Mouse (Mus musculus): ENCODE data around the gene Slc39a8.

- TF ChIP-seq EP300 (IDR thresholded peaks at IDR 0.05; ENCODE audit: low read depth) (no peak), CTCF (IDR thresholded peaks at IDR 0.05; ENCODE audit: low read depth) (no peak)
These were observed 19.8 kb downstream of the Slc39a8 start for GRCm38 (mm10) chr3:135844835-135845234.

Data from liver, embryonic 14.5 days (tissue).